Mouse (Mus musculus) spleen, adult 2 months (tissue): Measurements from ENCODE around the gene Hspb6. TPM values are rescaled to one million over a fixed set of nuclear protein-coding genes. Genes with fewer than 3 reads are reported as not detected.

Experiments
- DNase-seq, 2 experiments: peaks; one replicate each; pipeline versions ENCODE4 v3.0.0 to v3.0.0-alpha.2; 2012 to 2021; ENCODE audit warnings: low spot score in 2 of 2, low read depth in 1 of 2
- H3K27ac ChIP-seq: fragments of 200-500 bp; 2 replicates; pipeline ENCODE4 v1.5.1; 2012; ENCODE audit warnings: low read length, inconsistent platforms; ENCODE audit not compliant: insufficient read depth
- H3K27me3 ChIP-seq: fragments of 200-500 bp; 2 replicates; pipeline ENCODE4 v1.6.1; 2012; ENCODE audit warnings: mild to moderate bottlenecking, moderate library complexity, low read length, inconsistent platforms; ENCODE audit not compliant: control insufficient read depth, insufficient read depth
- H3K36me3 ChIP-seq: fragments of 200-500 bp; 2 replicates; pipeline ENCODE4 v1.6.1; 2012; ENCODE audit warnings: mild to moderate bottlenecking, low read length, inconsistent platforms; ENCODE audit not compliant: control insufficient read depth, insufficient read depth
- H3K4me1 ChIP-seq: fragments of 200-500 bp; 2 replicates; pipeline ENCODE4 v1.6.1; 2011; ENCODE audit warnings: inconsistent platforms; ENCODE audit not compliant: control insufficient read depth, insufficient read depth, insufficient read length
- H3K4me3 ChIP-seq: fragments of 200-500 bp; 2 replicates; pipeline ENCODE4 v1.5.1; 2011; ENCODE audit warnings: mild to moderate bottlenecking, inconsistent platforms; ENCODE audit not compliant: insufficient read depth, insufficient read length; ENCODE audit errors: extremely low read depth
- CTCF ChIP-seq: fragments of 200-500 bp; IDR thresholded peaks from 2 replicates; pipeline ENCODE4 v1.5.1; 2011; ENCODE audit warnings: mild to moderate bottlenecking, inconsistent platforms; ENCODE audit not compliant: insufficient read depth, insufficient read length, insufficient replicate concordance; ENCODE audit errors: extremely low read depth
- POLR2A ChIP-seq: fragments of 200-500 bp; IDR thresholded peaks from 2 replicates; pipeline ENCODE4 v1.6.1; 2011; ENCODE audit warnings: low read depth, low read length, inconsistent platforms
- WGBS: fragments of 180-500 bp; shearing (Covaris S2); methylation state at CpG from one replicate; pipeline ENCODE4 v1.1.7; 2018; 5-methylcytosine and 5-hydroxymethylcytosine counted together
- polyA plus RNA-seq: library from polyadenylated mRNA; depleted of rRNA; stranded (reverse); fragments of >200 nt; gene quantifications from 2 replicates; pipeline ENCODE4 v1.2.3, GENCODE M21; 2012; rRNA removed

Hspb6 gene
- polyA plus RNA-seq, 1 experiment = 10.7 TPM

- no peaks in the 10 kb centered on the region for H3K4me1 ChIP-seq
- H3K27me3 ChIP-seq = no peaks in the 10 kb centered on the region
- WGBS = 79% methylated on average over 7 of the region's 7 CpGs
- no peak for TF ChIP-seq POLR2A
- TF ChIP-seq CTCF = no peak
- no peaks in the 10 kb centered on the region for H3K36me3 ChIP-seq
- DNase-seq = no peak
- H3K4me3 ChIP-seq = no peak overlapping the region
- no peak overlapping the region for H3K27ac ChIP-seq
Measured at GRCm38 (mm10) chr7:30600651-30601050, 48.7 kb downstream of the Hspb6 start.

- no peaks in the 10 kb centered on the region for H3K27me3 ChIP-seq
- no peaks in the 10 kb centered on the region for H3K4me1 ChIP-seq
- H3K4me3 ChIP-seq = no peak overlapping the region
- DNase-seq = no peak
- H3K27ac ChIP-seq = no peak overlapping the region
- 82% methylated on average over 3 of the region's 3 CpGs for WGBS
- H3K36me3 ChIP-seq = no peaks in the 10 kb centered on the region
- TF ChIP-seq CTCF (no peak), POLR2A (no peak)
Measured at GRCm38 (mm10) chr7:30602583-30602982, 50.6 kb downstream of the Hspb6 start.

GRCm38 (mm10) chr7:30604424-30604823 lies 52.4 kb downstream of the Hspb6 start:
- WGBS = 47% methylated on average over 8 of the region's 8 CpGs
- no peak for DNase-seq
- no peaks in the 10 kb centered on the region for H3K36me3 ChIP-seq
- H3K27ac ChIP-seq = no peak overlapping the region
- no peaks in the 10 kb centered on the region for H3K27me3 ChIP-seq
- H3K4me3 ChIP-seq = no peak overlapping the region
- no peaks in the 10 kb centered on the region for H3K4me1 ChIP-seq
- TF ChIP-seq POLR2A = no peak
- TF ChIP-seq CTCF = no peak

GRCm38 (mm10) chr7:30604944-30605343 lies 53.0 kb downstream of the Hspb6 start:
- H3K27me3 ChIP-seq = no peaks in the 10 kb centered on the region
- no peak for DNase-seq
- H3K27ac ChIP-seq = no peak overlapping the region
- no peak for TF ChIP-seq CTCF
- no peak for TF ChIP-seq POLR2A
- H3K4me3 ChIP-seq = no peak overlapping the region
- H3K4me1 ChIP-seq = no peaks in the 10 kb centered on the region
- 87% methylated on average over 8 of the region's 8 CpGs for WGBS
- H3K36me3 ChIP-seq = no peaks in the 10 kb centered on the region

Other genes with a start within 250 kb of the Hspb6 start
- gene Alkbh6, start 243.5 kb upstream of the Hspb6 start, polyA plus RNA-seq = 86.3 and 144 TPM in 2 replicates
- gene Syne4, start 237.4 kb upstream of the Hspb6 start, polyA plus RNA-seq = 14.7 and 21.1 TPM in 2 replicates
- gene E130208F15Rik, start 230.4 kb upstream of the Hspb6 start, polyA plus RNA-seq = 0.58 and 0.89 TPM in 2 replicates
- 13.4 and 25.8 TPM in 2 replicates for gene Sdhaf1, start 228.3 kb upstream of the Hspb6 start, polyA plus RNA-seq
- 2.7 and 3.2 TPM in 2 replicates for gene Lrfn3, start 189.4 kb upstream of the Hspb6 start, polyA plus RNA-seq
- gene Tyrobp, start 138.4 kb upstream of the Hspb6 start, polyA plus RNA-seq = 569 and 738 TPM in 2 replicates
- gene Hcst, start 132.3 kb upstream of the Hspb6 start, polyA plus RNA-seq = 178 and 278 TPM in 2 replicates
- 55.1 and 70.8 TPM in 2 replicates for gene Nfkbid, start 130.4 kb upstream of the Hspb6 start, polyA plus RNA-seq
- 1.9 and 2.3 TPM in 2 replicates for gene Aplp1, start 106.6 kb upstream of the Hspb6 start, polyA plus RNA-seq
- 0.14 and 0.49 TPM in 2 replicates for gene Kirrel2, start 94.5 kb upstream of the Hspb6 start, polyA plus RNA-seq
- 1.8 and 2.4 TPM in 2 replicates for gene Nphs1, start 93.9 kb upstream of the Hspb6 start, polyA plus RNA-seq
- gene Prodh2, start 58.6 kb upstream of the Hspb6 start, polyA plus RNA-seq = 0.04 TPM in 1 of 2 replicates, not detected in the other
- 18.4 and 26.5 TPM in 2 replicates for gene Arhgap33, start 17.1 kb upstream of the Hspb6 start, polyA plus RNA-seq
- 8.5 and 10.8 TPM in 2 replicates for gene Proser3, start 121 bp downstream of the Hspb6 start, polyA plus RNA-seq
- 34.9 and 36.4 TPM in 2 replicates for gene Lin37, start 7.7 kb downstream of the Hspb6 start, polyA plus RNA-seq
- 31.6 and 36.5 TPM in 2 replicates for gene U2af1l4, start 11.1 kb downstream of the Hspb6 start, polyA plus RNA-seq
- 3.1 and 4.4 TPM in 2 replicates for gene Gm49396, start 11.2 kb downstream of the Hspb6 start, polyA plus RNA-seq
- 85.2 and 86.9 TPM in 2 replicates for gene Psenen, start 11.4 kb downstream of the Hspb6 start, polyA plus RNA-seq
- 17.0 and 19.0 TPM in 2 replicates for gene Igflr1, start 13.2 kb downstream of the Hspb6 start, polyA plus RNA-seq
- 59.7 and 71.7 TPM in 2 replicates for gene Kmt2b, start 36.5 kb downstream of the Hspb6 start, polyA plus RNA-seq
- gene Zbtb32, start 46.7 kb downstream of the Hspb6 start, polyA plus RNA-seq = 10.2 and 10.3 TPM in 2 replicates
- 0.88 and 1.2 TPM in 2 replicates for gene Upk1a, start 60.7 kb downstream of the Hspb6 start, polyA plus RNA-seq
- gene Cox6b1, start 74.0 kb downstream of the Hspb6 start, polyA plus RNA-seq = 116 and 120 TPM in 2 replicates
- not detected in 2 replicates for gene Etv2, start 83.7 kb downstream of the Hspb6 start, polyA plus RNA-seq
- 56.5 and 74.5 TPM in 2 replicates for gene Rbm42, start 98.1 kb downstream of the Hspb6 start, polyA plus RNA-seq
- gene Haus5, start 112.8 kb downstream of the Hspb6 start, polyA plus RNA-seq = 13.3 and 18.5 TPM in 2 replicates
- not detected in 2 replicates for gene Pmis2, start 119.4 kb downstream of the Hspb6 start, polyA plus RNA-seq
- gene 2200002J24Rik, start 146.7 kb downstream of the Hspb6 start, polyA plus RNA-seq = 0.41 and 0.63 TPM in 2 replicates
- gene Atp4a, start 160.0 kb downstream of the Hspb6 start, polyA plus RNA-seq = 0.90 and 1.0 TPM in 2 replicates
- gene Tmem147, start 177.4 kb downstream of the Hspb6 start, polyA plus RNA-seq = 103 and 107 TPM in 2 replicates
- gene Gapdhs, start 191.5 kb downstream of the Hspb6 start, polyA plus RNA-seq = 0.12 TPM in 1 of 2 replicates, not detected in the other
- 0.47 and 0.97 TPM in 2 replicates for gene Sbsn, start 199.3 kb downstream of the Hspb6 start, polyA plus RNA-seq
- gene Dmkn, start 211.6 kb downstream of the Hspb6 start, polyA plus RNA-seq = 1.1 and 1.5 TPM in 2 replicates
- not detected in 2 replicates for gene Krtdap, start 235.7 kb downstream of the Hspb6 start, polyA plus RNA-seq